Mouse (Mus musculus) neural tube, embryonic 13.5 days (tissue): Measurements from ENCODE around the gene Srsf2. TPM values are rescaled to one million over a fixed set of nuclear protein-coding genes. Genes with fewer than 3 reads are reported as not detected.
A peak's percentile ranks its signal among the peaks of the same experiment; 100 is the strongest.
"Not testable (repeated sequence)": the region's sequence is repeated elsewhere in the genome, so short reads cannot be mapped to it uniquely, and the experiment has no call there.

Experiments used
- ATAC-seq: fragments of 200-750 bp; cut with Nextera tagmentation; 2 replicates; pipeline ENCODE4 v1.8.0; 2017; ENCODE audit warnings: low read depth, mild to moderate bottlenecking, moderate TSS enrichment, moderate library complexity
- H3K27ac ChIP-seq: fragments of 300-500 bp; sonication (generic); replicated peaks from 2 replicates; pipeline ENCODE4 v1.5.1; 2015; ENCODE audit warnings: moderate library complexity, mild to moderate bottlenecking, inconsistent platforms
- H3K27me3 ChIP-seq: fragments of 300-500 bp; sonication (generic); 2 replicates; pipeline ENCODE4 v1.6.1; 2015; ENCODE audit warnings: mild to moderate bottlenecking, inconsistent platforms
- H3K36me3 ChIP-seq: fragments of 300-500 bp; sonication (generic); 2 replicates; pipeline ENCODE4 v1.6.1; 2015; ENCODE audit warnings: mild to moderate bottlenecking, inconsistent platforms
- H3K4me1 ChIP-seq: fragments of 300-500 bp; sonication (generic); replicated peaks from 2 replicates; pipeline ENCODE4 v1.6.1; 2015; ENCODE audit warnings: inconsistent platforms
- H3K4me2 ChIP-seq: fragments of 300-500 bp; sonication (generic); 2 replicates; pipeline ENCODE4 v1.6.1; 2015; ENCODE audit warnings: inconsistent platforms, mild to moderate bottlenecking, moderate library complexity
- H3K4me3 ChIP-seq: fragments of 300-500 bp; sonication (generic); 2 replicates; pipeline ENCODE4 v1.5.1; 2015; ENCODE audit warnings: mild to moderate bottlenecking, inconsistent platforms
- H3K9ac ChIP-seq: fragments of 300-500 bp; sonication (generic); 2 replicates; pipeline ENCODE4 v1.6.1; 2015; ENCODE audit warnings: moderate library complexity, mild to moderate bottlenecking, inconsistent platforms
- H3K9me3 ChIP-seq: fragments of 300-500 bp; sonication (generic); 2 replicates; pipeline ENCODE4 v1.6.1; 2016; ENCODE audit warnings: inconsistent platforms
- WGBS: fragments of 180-500 bp; shearing (Covaris S2); methylation state at CpG from one replicate; pipeline ENCODE4 v1.1.7; 2015; 5-methylcytosine and 5-hydroxymethylcytosine counted together
- polyA plus RNA-seq: library from polyadenylated mRNA; unstranded; fragments of >200 nt; fragmentation: Nextera tagmentation; extraction: Ambion mirVana; gene quantifications from 2 replicates; pipeline ENCODE4 v1.2.1, GENCODE M21; 2015

Gene Srsf2
- polyA plus RNA-seq: 624 and 649 TPM in 2 replicates

GRCm38 (mm10) chr11:116852891-116853511, at the start of gene Srsf2:
Srsf2 (minus strand) TSS chr11:116853094.
- peak within 1 kb of the TSS; percentile 96 for H3K9ac ChIP-seq
- WGBS: under 1% methylated on average over 69 of the region's 74 CpGs

GRCm38 (mm10) chr11:116902588-116902987, 49.7 kb upstream of the Srsf2 start:
- H3K27me3 ChIP-seq: peaks cover 34% of the 10 kb centered on the region
- ATAC-seq, H3K9me3 ChIP-seq, H3K9ac ChIP-seq, H3K36me3 ChIP-seq, H3K4me3 ChIP-seq, H3K27ac ChIP-seq, H3K4me2 ChIP-seq: not testable (repeated sequence)
- WGBS: 86% methylated on average over 10 of the region's 10 CpGs
- peaks cover 14% of the 10 kb centered on the region for H3K4me1 ChIP-seq

More at GRCm38 (mm10) chr11:116852891-116853511, at the start of gene Srsf2:
- Histone ChIP-seq H3K27ac (peak within 1 kb of the TSS; percentile 98), H3K4me3 (peak within 1 kb of the TSS; percentile 98), H3K36me3 (peaks cover 41% of the 10 kb centered on the region), H3K4me2 (peak within 1 kb of the TSS; percentile 98), H3K27me3 (no peaks in the 10 kb centered on the region), H3K9me3 (no peaks in the 10 kb centered on the region), H3K4me1 (peaks cover 46% of the 10 kb centered on the region)
- peak; percentile 93 for ATAC-seq

- Histone ChIP-seq H3K27me3 (peaks cover 9% of the 10 kb centered on the region), H3K9ac (no peak overlapping the region), H3K4me2 (no peak overlapping the region), H3K27ac (no peak overlapping the region), H3K4me1 (no peaks in the 10 kb centered on the region), H3K9me3 (no peaks in the 10 kb centered on the region), H3K4me3 (no peak overlapping the region), H3K36me3 (no peaks in the 10 kb centered on the region)
- ATAC-seq: no peak
- WGBS: 91% methylated on average over 12 of the region's 12 CpGs
Measured at GRCm38 (mm10) chr11:116899247-116899646, 46.4 kb upstream of the Srsf2 start.

DNA sequence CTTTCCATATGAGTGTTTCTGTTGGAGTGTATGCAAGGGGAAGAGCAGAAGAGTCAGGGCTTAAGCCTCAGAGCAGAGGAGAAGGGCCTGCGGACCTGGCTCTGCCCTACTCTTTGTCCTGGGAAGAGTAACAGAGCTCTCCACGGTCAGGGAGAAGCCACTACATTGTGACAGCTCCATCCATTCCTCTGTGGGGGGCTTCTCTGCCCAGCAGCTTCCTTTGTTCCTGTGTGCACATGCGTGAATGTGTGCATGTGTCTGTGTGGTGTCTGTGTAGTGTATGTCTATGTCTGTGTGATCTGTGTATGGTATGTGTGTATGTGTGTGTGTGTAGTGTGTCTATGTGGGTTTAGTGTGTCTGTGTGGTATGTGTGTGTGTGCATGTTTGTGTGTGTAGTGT, 42.5 kb upstream of the Srsf2 start:
- no peak overlapping the region for H3K27ac ChIP-seq
- WGBS: 56% methylated on average over 3 of the region's 3 CpGs
- peaks cover 11% of the 10 kb centered on the region for H3K4me1 ChIP-seq
- H3K27me3 ChIP-seq: 0 out of 2 replicates have a peak, but pooled peaks cover 2% of the 10 kb centered on the region
- H3K4me3 ChIP-seq: no peak overlapping the region
- ATAC-seq: no peak
- no peak overlapping the region for H3K4me2 ChIP-seq
- H3K9ac ChIP-seq: no peak overlapping the region
- no peaks in the 10 kb centered on the region for H3K36me3 ChIP-seq
- H3K9me3 ChIP-seq: no peaks in the 10 kb centered on the region

DNA sequence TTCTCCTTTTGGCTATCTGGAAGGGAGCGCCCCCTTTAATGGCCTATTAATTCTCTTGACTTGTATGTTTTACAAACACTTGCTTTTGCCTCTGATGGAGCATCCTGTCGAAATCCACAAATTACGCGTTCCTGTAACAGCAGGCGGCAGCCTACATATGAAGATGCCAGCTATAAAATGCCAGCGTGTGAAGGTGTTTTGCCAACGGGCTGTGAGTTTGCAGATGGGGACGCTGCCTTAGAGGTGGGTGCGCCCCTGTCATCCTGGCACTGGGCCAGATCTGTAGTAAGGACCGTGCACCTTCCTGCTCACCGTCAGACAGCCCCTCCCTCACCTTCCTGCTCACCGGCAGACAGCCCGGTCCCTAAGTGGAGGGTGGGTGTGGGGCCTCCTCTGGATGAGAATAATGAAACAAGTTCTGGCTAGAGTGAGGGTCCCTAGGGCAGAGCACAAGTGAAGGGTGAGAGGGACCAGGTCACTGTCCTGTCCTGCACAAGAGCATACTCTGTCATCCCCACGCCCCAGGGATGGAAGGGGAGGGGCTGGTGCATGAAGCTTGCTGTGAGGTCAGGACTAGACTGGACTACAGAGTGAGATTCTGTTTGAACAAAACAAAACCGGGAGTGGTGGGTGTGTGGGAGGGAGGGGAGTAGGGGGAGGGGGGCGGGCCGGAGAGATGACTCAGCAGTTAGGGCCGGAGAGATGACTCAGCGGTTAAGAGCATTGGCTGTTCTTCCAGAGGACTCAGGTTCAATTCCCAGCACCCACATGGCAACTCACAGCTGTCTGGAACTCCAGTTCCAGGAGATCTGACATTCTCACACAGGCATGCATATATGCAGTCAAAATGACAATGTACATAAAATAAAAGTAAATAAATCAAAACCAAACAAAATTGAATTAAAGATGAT, 40.9 kb upstream of the Srsf2 start:
- peak; percentile 47; the same call in 1 of the 2 replicates for ATAC-seq
- Histone ChIP-seq H3K27me3 (no peaks in the 10 kb centered on the region), H3K9me3 (no peaks in the 10 kb centered on the region), H3K4me2 (no peak overlapping the region), H3K9ac (no peak overlapping the region), H3K27ac (peak overlapping the region; percentile 6; the same call in 1 of the 2 replicates), H3K36me3 (no peaks in the 10 kb centered on the region), H3K4me3 (no peak overlapping the region), H3K4me1 (peaks cover 11% of the 10 kb centered on the region)
- 53% methylated on average over 19 of the region's 19 CpGs for WGBS

DNA sequence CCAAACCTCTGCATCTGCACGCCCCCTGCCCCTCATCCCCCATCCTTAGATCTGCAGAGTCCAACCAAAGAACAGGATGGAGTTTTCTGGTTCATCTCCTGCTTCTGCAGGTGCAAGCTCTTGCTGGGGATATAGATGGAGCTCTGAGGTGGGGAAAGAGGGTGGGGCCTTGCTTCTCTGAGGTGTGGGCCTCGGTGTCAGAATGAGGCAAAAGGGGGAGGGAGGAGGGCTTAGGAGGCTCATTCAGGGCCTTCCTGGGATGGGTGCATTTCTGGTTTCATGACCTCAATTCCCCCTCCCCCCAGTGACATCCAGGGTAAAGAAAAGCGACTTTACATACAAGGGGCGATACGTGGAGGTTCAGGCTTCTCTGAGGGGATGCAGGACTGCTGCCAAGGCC, 34.2 kb upstream of the Srsf2 start:
- Histone ChIP-seq H3K4me1 (peaks cover 9% of the 10 kb centered on the region), H3K9me3 (no peaks in the 10 kb centered on the region), H3K36me3 (no peaks in the 10 kb centered on the region), H3K4me3 (no peak overlapping the region), H3K9ac (no peak overlapping the region), H3K27me3 (peaks cover 6% of the 10 kb centered on the region; the same call in 1 of the 2 replicates), H3K27ac (no peak overlapping the region), H3K4me2 (no peak overlapping the region)
- ATAC-seq: no peak
- WGBS: 55% methylated on average over 5 of the region's 5 CpGs

- peak overlapping the region; percentile 14; the same call in 1 of the 2 replicates for H3K4me3 ChIP-seq
- H3K9me3 ChIP-seq: no peaks in the 10 kb centered on the region
- peak; percentile 70 for ATAC-seq
- WGBS: 5% methylated on average over 28 of the region's 28 CpGs
- no peak overlapping the region for H3K27ac ChIP-seq
- no peak overlapping the region for H3K9ac ChIP-seq
- H3K36me3 ChIP-seq: no peaks in the 10 kb centered on the region
- H3K4me2 ChIP-seq: peak overlapping the region; percentile 48
- peaks cover 9% of the 10 kb centered on the region for H3K4me1 ChIP-seq
- peaks cover 6% of the 10 kb centered on the region; the same call in 1 of the 2 replicates for H3K27me3 ChIP-seq
Measured at GRCm38 (mm10) chr11:116885275-116886151, 32.6 kb upstream of the Srsf2 start.

GRCm38 (mm10) chr11:116884061-116884460, 31.2 kb upstream of the Srsf2 start:
- no peak overlapping the region for H3K4me2 ChIP-seq
- peaks cover 6% of the 10 kb centered on the region; the same call in 1 of the 2 replicates for H3K27me3 ChIP-seq
- 84% methylated on average over 6 of the region's 6 CpGs for WGBS
- no peak overlapping the region for H3K9ac ChIP-seq
- no peak overlapping the region for H3K4me3 ChIP-seq
- ATAC-seq: no peak
- H3K9me3 ChIP-seq: no peaks in the 10 kb centered on the region
- no peaks in the 10 kb centered on the region for H3K36me3 ChIP-seq
- no peak overlapping the region for H3K27ac ChIP-seq
- peaks cover 9% of the 10 kb centered on the region for H3K4me1 ChIP-seq

DNA sequence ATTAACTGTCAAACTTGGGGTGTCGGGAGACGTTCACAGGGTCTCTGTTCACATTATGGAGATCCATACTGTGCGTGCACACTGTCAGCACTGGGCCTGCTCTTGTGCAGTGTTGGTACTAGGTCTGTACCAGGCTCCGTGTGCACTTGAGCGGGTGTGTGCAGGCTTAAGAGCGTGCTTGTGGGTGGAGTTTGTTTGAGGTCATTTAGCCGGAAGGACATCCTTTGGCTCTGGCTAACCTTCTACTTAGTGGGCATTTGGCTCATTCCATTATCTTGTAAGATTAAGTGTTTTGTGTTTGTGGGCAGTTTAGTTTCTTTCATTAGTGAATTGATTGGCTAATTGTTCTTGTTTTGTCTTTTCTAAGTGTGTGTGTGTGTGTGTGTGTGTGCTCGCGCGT, 29.6 kb upstream of the Srsf2 start:
- H3K27ac ChIP-seq: no peak overlapping the region
- no peak overlapping the region for H3K4me2 ChIP-seq
- no peaks in the 10 kb centered on the region for H3K9me3 ChIP-seq
- H3K9ac ChIP-seq: no peak overlapping the region
- no peak overlapping the region for H3K4me3 ChIP-seq
- H3K36me3 ChIP-seq: no peaks in the 10 kb centered on the region
- H3K4me1 ChIP-seq: peaks cover 9% of the 10 kb centered on the region
- peaks cover 6% of the 10 kb centered on the region; the same call in 1 of the 2 replicates for H3K27me3 ChIP-seq
- no peak for ATAC-seq
- 81% methylated on average over 10 of the region's 10 CpGs for WGBS

- no peak overlapping the region for H3K4me2 ChIP-seq
- no peaks in the 10 kb centered on the region for H3K9me3 ChIP-seq
- no peak overlapping the region for H3K4me3 ChIP-seq
- H3K4me1 ChIP-seq: peaks cover 9% of the 10 kb centered on the region
- H3K36me3 ChIP-seq: no peaks in the 10 kb centered on the region
- no peak overlapping the region for H3K9ac ChIP-seq
- ATAC-seq: no peak
- H3K27ac ChIP-seq: no peak overlapping the region
- WGBS: 77% methylated on average over 5 of the region's 5 CpGs
- H3K27me3 ChIP-seq: no peaks in the 10 kb centered on the region
Measured at GRCm38 (mm10) chr11:116881440-116881839, 28.5 kb upstream of the Srsf2 start.

- no peak overlapping the region for H3K9ac ChIP-seq
- no peak overlapping the region for H3K4me2 ChIP-seq
- H3K36me3 ChIP-seq: peaks cover 2% of the 10 kb centered on the region; the same call in 1 of the 2 replicates
- no peak overlapping the region for H3K27ac ChIP-seq
- H3K9me3 ChIP-seq: no peaks in the 10 kb centered on the region
- H3K4me3 ChIP-seq: no peak overlapping the region
- H3K27me3 ChIP-seq: no peaks in the 10 kb centered on the region
- 64% methylated on average over 7 of the region's 7 CpGs for WGBS
- ATAC-seq: no peak
- H3K4me1 ChIP-seq: peaks cover 6% of the 10 kb centered on the region
Measured at GRCm38 (mm10) chr11:116880839-116881238, 27.9 kb upstream of the Srsf2 start.
